Mouse (Mus musculus) R1 (cell line): ENCODE results near the gene Gm19426.
"Not testable (repeated sequence)": the region's sequence is repeated elsewhere in the genome, so short reads cannot be mapped to it uniquely, and the experiment has no call there.

Experiments used
- DNase-seq: peaks from one replicate; pipeline ENCODE4 v3.0.0-alpha.2; 2018; ENCODE audit warnings: low read depth, low spot score

The Gm19426 gene

GRCm38 (mm10) chr2:84750115-84750514 is 6.7 kb upstream of the Gm19426 start:
- no peak for DNase-seq

- DNase-seq = peak; percentile 93
Observed at GRCm38 (mm10) chr2:84744126-84744525, 671 bp upstream of the Gm19426 start.

GRCm38 (mm10) chr2:84742451-84743283 is 788 bp downstream of the Gm19426 start:
- DNase-seq = peak; percentile 99

DNA sequence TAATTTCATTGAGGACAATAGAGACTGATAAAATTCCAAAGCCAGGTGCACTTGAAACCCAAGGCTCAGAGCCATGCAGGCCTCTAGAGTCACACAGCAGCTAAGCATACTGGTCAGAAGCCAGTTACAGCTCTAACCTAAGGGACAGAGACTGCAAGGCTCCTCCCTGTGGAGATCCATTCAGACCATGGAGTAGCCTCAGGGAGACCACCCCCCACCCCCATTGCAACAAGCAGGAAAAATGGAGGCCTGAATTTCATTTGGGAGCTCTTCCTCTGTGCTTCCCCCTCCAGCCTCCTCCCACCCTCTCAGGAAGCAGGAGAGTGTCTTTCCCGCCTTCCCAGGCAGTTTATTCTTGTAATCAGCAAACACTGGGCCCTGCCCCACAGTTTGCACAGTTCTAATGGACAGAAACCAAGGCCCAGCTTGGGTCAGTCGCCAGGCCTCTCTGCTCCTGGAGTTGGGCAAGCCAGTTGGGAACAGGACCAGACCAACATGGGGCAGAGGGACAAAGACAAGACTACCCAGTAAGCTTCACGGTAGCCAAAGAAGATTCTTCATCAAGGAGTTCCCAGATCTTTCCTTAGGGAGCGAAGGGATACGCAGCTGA is 1.5 kb downstream of the Gm19426 start:
- peak; percentile 84 for DNase-seq

DNA sequence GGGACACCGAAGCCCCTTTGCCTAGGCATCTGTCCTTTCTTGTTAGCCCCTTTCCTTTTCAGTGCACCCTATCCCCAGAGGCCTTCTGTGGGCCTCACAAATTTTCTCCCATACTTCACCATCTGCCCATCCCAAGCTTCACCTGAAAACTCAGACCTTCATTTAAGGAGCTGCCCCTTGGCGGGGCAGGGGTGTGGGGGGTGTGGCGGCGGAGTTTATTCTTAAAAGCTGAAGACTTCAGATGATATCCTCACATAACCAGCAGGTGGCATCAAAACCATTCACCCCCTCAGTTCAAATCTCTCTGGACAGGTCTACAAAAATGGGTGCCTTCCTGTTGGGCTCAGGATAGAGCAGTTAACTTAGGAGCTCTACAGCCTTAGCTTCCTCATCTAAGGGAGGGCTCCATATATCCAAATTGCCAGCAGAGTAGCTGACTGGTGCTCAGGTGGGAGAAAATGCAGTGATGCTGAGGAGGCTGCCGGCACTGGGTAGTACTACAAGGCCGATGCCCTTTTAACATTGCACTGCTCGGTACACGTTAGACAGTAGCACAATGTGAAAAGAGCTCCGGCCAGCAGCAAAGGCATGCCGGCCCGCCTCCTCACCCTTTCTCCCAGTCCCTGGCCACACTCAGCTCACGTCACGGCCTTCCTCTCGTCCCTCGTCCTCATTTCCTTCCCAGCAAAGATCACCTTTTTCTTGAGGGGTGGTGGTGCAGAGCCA is 2.7 kb downstream of the Gm19426 start:
- DNase-seq = peak; percentile 83

DNA sequence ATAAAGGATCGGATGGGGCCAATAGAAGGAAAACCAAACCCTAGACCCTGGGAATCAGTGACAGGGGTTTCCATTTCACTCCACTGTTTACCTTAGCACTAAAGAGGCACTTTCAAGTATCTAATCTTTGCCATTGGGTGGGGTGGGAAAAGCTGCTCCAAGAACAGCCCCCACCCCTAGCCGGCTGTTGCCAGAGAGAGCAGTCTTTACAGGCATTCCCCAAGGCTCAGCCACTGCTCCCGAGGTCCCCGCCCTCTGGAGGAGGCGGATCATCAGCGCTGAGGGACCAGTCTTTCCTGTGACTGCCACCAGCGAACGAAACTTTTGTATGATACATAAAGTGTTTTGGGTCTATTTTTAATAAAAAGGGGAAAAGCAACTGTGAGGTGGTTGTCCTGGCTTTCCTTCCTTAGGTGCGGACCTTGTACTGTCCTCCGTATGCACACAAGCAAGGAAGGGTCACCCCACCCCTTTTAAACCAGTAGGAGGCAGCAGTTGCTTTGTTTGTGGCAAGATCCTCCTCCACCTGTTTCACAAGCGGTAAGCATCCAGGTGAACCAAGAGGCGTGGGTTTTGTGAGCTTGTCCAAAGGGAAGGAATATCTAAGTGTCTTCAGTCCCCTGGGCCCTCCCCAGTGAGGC is 5.1 kb downstream of the Gm19426 start:
- DNase-seq = peak; percentile 89

GRCm38 (mm10) chr2:84737451-84737925 is 6.0 kb downstream of the Gm19426 start:
- DNase-seq = peak; percentile 55

- peak; percentile 39 for DNase-seq
Observed at GRCm38 (mm10) chr2:84736312-84737161, 6.9 kb downstream of the Gm19426 start.

DNA sequence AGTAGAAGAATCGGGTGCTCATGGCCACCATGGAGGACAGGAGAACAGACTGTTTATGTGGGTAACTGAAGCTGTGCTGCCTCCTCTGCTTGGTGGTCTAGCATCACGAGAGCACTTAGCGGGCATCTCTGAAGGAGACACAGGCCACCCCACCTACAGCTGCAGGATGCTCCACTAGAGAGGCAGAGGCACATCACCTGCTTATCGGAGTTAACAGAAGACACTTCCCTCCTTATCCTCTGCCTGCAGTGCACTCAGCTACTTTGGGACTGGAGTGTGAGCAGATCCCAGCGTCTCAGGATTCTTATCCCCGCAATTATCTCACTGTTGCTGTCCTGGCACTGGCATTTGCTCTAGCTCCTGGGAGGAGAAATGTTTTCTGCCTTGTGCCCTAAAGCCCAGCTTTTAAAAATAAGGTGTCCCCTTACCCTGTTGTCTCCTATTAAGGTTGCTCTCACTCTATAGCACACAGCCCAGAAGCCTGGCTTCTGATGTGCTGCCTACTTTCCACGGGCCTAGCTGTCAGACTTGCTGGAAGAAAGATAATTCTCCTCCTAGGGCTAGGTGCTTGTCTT is 8.0 kb downstream of the Gm19426 start:
- DNase-seq = no peak

- DNase-seq = no peak
Observed at GRCm38 (mm10) chr2:84734919-84735318, 8.5 kb downstream of the Gm19426 start.

DNA sequence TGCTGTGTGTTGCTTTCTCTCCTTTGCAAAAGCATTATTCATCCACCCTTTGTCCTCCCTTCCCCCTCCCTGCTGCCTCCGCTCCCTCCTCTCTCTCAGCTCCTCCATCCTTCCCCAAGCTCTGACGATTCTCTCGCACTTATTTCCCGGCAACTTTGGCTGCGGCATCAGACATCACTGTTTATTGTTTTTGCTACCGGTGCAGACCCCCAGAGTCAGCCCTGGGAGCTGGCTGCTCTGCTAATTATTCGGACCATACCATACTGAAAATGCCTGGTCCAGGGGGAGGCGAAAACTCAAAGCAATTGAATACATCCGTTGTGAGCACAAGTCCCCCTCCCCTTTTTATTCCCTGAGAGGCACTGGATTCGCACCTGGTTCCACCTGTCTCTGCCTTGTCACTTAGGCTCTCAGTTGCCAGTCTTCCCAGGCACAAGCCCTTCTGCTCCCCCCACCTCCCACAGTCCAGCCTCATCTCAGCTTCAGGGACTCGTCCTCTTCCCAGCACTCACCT is 9.0 kb downstream of the Gm19426 start:
- DNase-seq = peak; percentile 16

- DNase-seq = peak; percentile 16
Observed at GRCm38 (mm10) chr2:84733579-84734300, 9.7 kb downstream of the Gm19426 start, which contains the start of gene Ypel4. Gene Ypel4, plus strand, starts transcription at chr2:84734058.

- DNase-seq = no peak
Observed at GRCm38 (mm10) chr2:84732394-84732793, 11.1 kb downstream of the Gm19426 start.

GRCm38 (mm10) chr2:84731206-84731605 is 12.2 kb downstream of the Gm19426 start:
- no peak for DNase-seq

GRCm38 (mm10) chr2:84728191-84728590 is 15.3 kb downstream of the Gm19426 start:
- not testable (repeated sequence) for DNase-seq

DNA sequence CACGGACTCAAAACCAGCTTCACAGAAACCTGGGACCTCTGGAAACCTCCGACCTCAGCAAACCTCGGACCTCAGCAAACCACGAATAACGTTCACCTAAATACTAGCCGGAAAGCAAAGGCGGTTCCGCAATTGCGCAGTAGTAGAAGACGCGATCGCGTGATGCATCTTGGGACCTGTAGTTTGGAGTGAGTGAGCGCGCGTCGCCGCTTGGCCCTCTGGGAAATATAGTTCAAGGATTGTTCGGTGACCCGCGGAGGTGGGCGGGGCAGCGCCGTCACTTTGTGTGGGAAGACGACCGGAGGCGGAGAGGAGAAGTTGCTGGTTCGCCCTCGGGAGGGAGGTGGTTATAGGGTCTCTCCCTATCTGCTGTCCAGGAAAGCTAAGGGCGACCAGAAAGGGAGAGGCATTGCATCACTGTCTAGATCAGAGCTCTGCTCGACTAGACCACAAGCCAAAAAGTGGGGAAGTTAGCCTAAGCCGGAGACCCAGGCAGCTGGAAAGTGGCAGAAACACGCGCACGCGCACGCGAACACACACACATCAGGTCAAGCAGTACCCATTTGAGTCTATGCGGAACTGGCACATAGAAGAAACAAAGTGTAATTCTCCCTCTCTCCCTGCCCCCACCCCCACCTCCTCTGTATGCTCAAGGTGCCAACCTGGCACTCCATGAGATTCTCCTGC is 16.1 kb downstream of the Gm19426 start, which contains the start of gene Clp1:
Gene Clp1 (minus strand): TSS at position 179 of the 687 bp plus-strand sequence.
- DNase-seq = peak; percentile 99

DNA sequence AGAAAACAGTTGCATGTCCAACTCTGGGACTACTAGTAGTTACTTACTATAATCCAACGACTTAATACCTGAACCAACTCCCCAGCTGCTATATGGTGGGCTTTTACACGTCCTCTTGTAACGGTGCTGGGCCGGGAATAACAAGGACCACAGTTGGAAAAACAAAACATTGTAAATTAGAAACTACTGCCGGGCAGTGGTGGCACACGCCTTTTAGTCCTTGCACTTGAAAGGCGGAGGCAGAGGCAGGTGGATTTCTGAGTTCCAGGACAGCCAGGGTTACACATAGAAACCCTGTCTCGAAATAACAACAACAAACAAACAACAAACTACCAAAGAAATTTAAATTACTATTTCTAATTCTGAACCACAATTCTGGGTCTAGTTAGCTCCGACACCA is 16.7 kb downstream of the Gm19426 start:
- peak; percentile 5 for DNase-seq

DNA sequence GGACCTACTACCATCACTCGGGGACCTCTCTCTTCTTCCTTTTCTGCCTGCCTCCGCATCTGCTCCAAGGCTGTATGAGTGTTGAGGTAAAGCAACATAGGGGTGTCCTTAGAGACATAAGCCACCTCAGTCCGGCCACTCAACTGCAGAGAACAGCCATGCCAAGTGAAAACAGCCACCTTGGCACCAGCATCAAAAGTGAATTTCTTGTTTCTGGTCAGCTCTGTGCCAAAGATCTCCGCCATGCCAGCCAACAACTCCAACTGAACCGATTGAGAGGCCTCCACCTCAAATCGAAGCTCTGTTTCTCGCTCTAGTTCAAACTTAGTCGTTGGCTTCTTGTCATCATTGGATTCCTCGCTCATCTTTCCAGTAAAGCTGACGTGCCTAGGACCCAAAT is 17.7 kb downstream of the Gm19426 start:
- no peak for DNase-seq

- DNase-seq = no peak
Observed at GRCm38 (mm10) chr2:84723856-84724255, 19.6 kb downstream of the Gm19426 start.
